Mouse (Mus musculus): Measurements from ENCODE around the gene Uvrag.

The Uvrag gene

GRCm38 (mm10) chr7:98922984-98923383 lies 218.0 kb downstream of the Uvrag start:
- no peak for DNase-seq

DNA sequence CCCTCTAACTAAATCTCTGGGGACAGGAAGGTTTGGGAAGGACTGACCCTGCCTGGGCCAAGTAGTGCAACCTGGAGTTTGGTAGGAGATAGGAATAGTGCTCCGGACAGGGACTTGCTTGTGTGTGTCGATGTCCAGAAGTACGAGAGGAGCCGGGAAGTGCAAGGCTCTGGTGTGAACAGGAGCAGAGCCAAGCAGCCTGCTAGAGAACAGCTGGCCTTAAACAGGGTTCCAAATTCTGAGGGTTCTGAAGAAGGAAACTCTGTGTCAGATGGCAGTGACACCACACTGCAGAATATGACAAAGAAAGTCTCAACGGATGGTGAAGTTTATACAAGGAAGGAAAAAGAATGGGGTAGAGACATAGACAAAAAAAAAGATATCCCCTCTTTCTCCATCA lies 223.5 kb downstream of the Uvrag start:
- no peak for DNase-seq

DNA sequence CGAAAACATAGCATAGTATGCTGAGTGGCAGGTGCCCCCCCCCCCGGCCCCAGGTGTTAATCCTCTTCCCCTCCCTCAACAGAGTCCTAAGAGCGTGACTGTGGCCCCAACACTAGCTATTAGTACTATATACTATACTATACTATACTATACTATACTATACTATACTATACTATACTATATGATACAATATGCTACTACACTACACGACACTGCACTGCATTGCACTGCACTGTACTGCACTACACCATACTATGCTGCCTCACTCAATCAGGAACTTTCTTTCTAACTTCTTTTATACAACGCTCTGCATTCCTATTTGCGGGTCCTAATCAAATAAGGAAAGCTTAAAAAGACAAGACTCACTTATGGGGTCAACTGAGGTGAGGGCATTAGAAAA lies 224.4 kb downstream of the Uvrag start:
- DNase-seq: no peak

- no peak for DNase-seq
Measured at GRCm38 (mm10) chr7:98912953-98913360, 228.0 kb downstream of the Uvrag start.

- no peak for DNase-seq
Measured at GRCm38 (mm10) chr7:98911276-98911675, 229.7 kb downstream of the Uvrag start.

GRCm38 (mm10) chr7:98910712-98911111 lies 230.2 kb downstream of the Uvrag start:
- DNase-seq: no peak

DNA sequence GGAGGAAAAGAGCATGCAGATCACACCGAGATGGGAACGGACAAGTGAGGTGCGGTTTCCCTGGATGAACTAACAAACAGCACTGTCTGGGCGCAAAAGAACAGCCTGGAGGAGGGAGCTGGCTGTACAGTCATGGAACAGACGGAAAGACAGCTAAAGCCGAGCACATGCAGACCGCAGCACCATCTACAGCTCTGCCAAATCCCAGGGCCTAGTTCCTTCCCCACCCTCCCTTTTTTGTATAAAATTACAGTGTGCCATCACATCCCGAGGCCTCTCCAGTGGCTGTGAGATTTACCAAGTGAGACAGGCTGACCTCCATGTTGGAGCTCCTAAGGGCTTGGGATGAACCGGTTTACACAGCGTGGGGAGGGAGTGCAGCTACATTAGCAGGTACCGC lies 230.8 kb downstream of the Uvrag start:
- no peak for DNase-seq

- no peak for DNase-seq
Measured at GRCm38 (mm10) chr7:98907476-98907875, 233.5 kb downstream of the Uvrag start.

GRCm38 (mm10) chr7:98904659-98905362 lies 236.1 kb downstream of the Uvrag start:
- DNase-seq: peak in 1 of 2 experiments; percentile 29

GRCm38 (mm10) chr7:98903884-98904283 lies 237.1 kb downstream of the Uvrag start:
- DNase-seq: no peak

- no peak for DNase-seq
Measured at GRCm38 (mm10) chr7:98901120-98901519, 239.8 kb downstream of the Uvrag start.

GRCm38 (mm10) chr7:98899815-98900214 lies 241.1 kb downstream of the Uvrag start:
- no peak for DNase-seq

- DNase-seq: no peak
Measured at GRCm38 (mm10) chr7:98897323-98897722, 243.6 kb downstream of the Uvrag start.

DNA sequence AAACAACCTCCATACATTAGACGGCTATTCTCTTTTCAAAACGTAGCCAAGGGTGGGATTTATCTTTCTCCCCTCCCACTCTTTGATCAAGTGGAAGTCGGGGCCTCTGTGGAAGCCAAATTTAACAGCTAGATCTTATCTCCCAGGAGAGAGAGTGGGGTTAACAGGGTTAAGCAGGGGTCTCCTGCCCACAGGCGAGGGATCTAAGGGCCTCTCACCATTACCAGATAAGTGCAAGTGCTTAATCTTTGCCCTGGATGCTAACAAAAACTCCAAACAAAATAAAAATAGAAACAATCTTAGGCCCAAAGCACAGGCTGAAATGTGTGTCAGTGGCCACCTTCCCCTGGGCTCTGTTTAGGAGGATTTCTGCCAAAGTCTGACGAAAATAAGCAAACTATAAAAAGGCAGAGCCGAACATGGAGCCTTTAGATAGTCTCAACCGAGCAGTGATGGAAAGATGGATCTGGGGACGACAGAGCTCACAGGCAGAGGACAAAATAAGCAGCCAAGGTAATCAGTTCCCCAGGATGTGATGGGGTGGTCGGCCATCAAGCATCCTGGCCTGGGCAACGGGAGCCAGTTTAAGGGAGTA lies 245.3 kb downstream of the Uvrag start:
- DNase-seq: no peak

DNA sequence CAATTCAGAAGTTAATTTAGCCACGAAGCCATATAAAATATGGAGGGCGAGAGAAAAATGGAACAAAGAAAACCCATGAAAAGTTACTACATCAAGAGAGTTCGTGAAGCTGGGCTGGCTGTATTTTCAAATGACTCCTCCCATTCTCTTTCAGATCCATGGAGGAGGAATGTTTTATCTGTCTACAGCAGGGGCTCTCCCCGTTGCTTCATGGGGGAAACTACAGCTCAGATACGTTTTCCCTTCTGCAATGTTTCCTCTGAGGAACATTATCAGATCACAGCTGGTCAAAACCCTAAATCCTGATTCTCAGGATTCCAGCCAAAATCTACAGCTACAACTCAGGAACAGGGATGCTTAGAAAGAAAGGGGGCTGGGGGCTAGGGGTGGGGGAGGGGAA lies 246.2 kb downstream of the Uvrag start:
- no peak for DNase-seq

- no peak for DNase-seq
Measured at GRCm38 (mm10) chr7:98894305-98894704, 246.6 kb downstream of the Uvrag start.

DNA sequence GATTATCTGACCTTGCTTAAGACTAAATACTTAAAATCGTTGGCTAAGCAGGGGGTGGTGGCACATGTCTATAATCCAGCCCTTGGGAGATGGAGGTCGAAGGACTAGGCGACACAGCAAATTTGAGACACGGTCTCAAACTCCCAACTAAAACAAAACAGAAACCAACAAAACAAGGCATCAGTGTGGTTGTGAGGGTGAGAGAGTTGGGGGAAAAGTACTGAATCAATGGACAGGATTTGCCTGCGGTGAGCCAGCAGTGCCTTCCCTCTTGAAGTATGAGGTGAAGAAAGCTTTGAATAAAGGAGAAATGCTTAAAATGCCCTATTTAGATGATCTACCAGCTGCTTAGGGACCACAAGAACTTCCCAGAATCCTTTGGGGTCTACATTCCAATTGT lies 247.8 kb downstream of the Uvrag start:
- no peak for DNase-seq

- DNase-seq: no peak
Measured at GRCm38 (mm10) chr7:98889211-98889610, 251.7 kb downstream of the Uvrag start.

DNA sequence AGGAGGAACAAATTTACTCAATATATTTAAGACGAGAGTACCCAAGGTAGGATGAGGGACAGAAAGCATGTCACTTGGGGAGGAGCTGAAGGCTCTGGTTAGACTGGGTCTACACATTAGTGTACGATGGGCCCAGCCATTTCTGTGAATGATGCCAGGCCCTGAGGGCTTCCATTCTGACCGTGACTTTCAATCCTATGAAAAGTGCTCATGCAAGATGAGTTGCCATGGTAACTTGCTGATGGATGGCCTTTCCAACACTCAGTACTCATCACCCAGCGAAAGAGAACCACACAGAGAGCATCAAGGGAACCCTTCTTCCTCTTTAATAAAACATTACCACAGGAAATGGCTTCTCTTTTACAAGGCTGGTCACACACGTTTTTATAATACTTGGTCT lies 252.1 kb downstream of the Uvrag start:
- no peak for DNase-seq

GRCm38 (mm10) chr7:98887811-98888261 lies 253.1 kb downstream of the Uvrag start:
- DNase-seq: peak; percentile 70 to 75

DNA sequence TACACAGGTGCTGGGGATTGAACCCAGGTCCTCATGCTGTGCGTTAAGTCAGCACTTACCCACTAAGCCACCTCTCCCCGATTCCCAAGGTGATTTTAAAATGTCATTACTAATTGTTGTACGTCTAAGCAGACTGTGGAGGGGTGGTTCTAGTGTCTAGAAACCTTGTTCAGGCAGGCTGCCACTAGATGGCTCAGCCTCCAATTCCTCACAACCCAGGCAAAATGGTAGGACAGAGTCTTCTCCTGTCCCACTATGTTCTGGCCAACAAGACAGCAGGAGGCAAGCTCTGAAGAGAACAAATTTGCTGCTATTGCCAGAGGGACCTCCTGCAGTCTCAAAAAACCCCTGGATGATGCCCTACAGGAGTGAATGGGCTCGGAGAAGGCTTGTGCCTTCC lies 259.1 kb downstream of the Uvrag start:
- peak; percentile 36 to 37 for DNase-seq

GRCm38 (mm10) chr7:98879176-98879575 lies 261.8 kb downstream of the Uvrag start:
- DNase-seq: no peak

DNA sequence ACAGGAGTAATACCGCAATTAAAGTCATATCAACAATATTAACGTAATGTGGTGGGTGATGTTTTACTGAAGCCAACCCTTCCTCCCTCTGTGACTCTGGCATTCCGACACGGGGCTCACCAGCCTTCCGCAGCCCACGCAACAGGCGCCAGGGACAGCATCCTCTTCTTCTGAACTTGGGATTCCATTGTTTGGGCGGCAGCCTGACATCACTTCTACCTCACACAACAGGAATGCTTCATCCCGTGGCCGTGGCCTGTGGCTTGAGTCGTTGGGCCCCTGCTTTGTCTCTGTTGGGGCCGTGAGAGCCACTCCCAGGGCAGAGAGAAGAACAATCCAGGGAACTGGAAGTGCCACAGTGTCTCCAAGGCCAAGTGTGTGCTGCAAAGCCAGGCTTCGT lies 264.8 kb downstream of the Uvrag start:
- DNase-seq: no peak

DNA sequence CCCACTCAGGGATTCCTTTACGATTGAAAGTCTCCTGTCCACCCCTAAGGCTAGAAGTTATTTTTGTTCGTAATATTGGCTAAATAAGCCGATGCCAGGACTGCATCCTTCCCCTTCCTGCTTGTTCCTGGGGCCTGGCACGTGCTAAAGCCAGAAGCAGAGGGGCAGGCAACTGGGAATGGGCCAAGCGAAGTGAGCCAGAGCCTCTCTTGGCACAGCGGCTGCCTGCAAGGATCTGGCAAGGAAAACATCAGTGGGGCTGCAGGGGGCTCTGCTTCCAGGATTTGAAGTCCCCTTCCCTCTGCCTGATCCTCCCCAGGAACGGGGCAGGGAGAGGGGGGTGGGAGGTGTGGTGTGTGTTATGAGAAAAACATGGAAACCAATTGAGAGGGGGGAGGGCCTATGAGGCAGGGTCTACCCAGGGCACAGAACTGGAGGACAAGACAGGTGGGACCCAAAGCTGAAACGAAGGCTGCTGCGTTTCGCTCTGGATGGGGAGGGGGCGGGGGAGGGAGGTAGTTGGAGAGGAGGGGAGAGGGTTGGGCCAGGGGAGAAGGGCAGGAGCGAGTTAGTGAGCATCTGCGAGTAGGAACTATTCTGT lies 265.5 kb downstream of the Uvrag start:
- DNase-seq: peak; percentile 23 to 24

Data from cerebellum, postnatal 36 days (tissue).